Mouse (Mus musculus): ENCODE measurements around the gene Rbm4. TPM values are rescaled to one million over a fixed set of nuclear protein-coding genes. Genes with fewer than 3 reads are reported as not detected.
"Not testable (repeated sequence)": the region's sequence is repeated elsewhere in the genome, so short reads cannot be mapped to it uniquely, and the experiment has no call there.

The Rbm4 gene
- polyA plus RNA-seq, 1 experiment from 2014 or later: 45.5 TPM

DNA sequence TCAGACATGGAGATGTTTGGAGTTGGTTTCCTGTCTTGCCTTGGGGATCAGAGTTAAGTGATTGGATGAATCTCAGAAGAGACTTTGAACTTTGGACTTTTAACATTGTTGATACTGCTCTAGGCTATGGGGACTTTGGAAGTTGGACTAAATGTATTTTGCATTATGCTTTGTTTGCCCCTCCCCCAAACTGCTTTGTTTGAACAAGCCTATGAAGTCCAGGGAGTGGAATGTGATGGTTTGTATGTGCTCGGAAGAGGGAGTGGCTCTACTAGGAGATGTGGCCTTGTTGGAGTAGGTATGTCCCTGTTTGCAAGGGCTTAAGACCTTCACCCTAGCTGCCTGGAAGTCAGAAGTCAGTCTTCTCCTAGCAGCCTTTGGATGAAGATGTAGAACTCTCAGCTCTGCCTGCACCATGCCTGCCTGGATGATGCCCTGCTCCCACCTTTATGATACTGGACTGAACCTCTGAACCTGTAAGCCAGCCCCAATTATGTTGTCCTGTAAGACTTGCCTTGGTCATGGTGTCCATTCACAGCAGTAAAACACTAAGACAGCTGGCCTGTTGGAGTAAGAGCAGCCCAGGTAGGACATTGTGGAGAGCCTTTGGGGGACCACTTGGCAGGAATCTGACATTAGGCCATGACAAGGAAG, 23.6 kb upstream of the Rbm4 start:
- no peak overlapping the region for H3K27ac ChIP-seq (replicated peaks)
- H3K27me3 ChIP-seq (replicated peaks): no peaks in the 10 kb centered on the region
- no peak overlapping the region for H3K4me3 ChIP-seq
- H3K4me2 ChIP-seq: no peak overlapping the region
- 0 out of 2 replicates have a peak, but pooled peaks cover 6% of the 10 kb centered on the region for H3K4me1 ChIP-seq
- H3K36me3 ChIP-seq: no peaks in the 10 kb centered on the region
- H3K9me3 ChIP-seq: no peaks in the 10 kb centered on the region
- no peak for ATAC-seq (ENCODE audit: extremely low read depth, insufficient number of reproducible peaks, low FRiP score, low TSS enrichment)
- H3K9ac ChIP-seq: no peak overlapping the region
- 60% methylated on average over 1 of the region's 1 CpGs for WGBS

DNA sequence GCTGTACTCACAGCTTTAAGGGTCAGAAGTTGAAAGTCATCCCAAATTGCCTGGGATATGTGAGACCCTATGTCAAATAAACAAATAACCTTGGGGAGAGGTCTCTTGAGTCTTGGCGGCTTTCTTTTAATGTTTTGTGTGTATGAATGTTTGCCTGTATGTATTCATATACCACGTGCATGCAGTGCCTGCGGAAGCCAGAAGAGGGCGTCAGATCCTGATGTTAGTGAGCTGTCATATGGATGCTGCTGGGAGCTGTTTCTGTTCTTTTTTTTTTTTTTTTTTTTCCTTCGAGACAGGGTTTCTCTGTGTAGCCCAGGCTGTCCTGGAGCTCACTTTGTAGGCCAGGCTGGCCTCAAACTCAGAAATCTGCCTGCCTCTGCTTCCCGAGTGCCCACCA, 19.3 kb upstream of the Rbm4 start:
- Histone ChIP-seq H3K36me3 (no peaks in the 10 kb centered on the region), H3K4me2 (no peak overlapping the region), H3K9me3 (no peaks in the 10 kb centered on the region), H3K9ac (no peak overlapping the region), H3K4me1 (peaks cover 23% of the 10 kb centered on the region), H3K27ac (replicated peaks) (no peak overlapping the region), H3K4me3 (no peak overlapping the region), H3K27me3 (replicated peaks) (no peaks in the 10 kb centered on the region)
- 73% methylated on average over 6 of the region's 6 CpGs for WGBS
- no peak for ATAC-seq (ENCODE audit: extremely low read depth, insufficient number of reproducible peaks, low FRiP score, low TSS enrichment)

DNA sequence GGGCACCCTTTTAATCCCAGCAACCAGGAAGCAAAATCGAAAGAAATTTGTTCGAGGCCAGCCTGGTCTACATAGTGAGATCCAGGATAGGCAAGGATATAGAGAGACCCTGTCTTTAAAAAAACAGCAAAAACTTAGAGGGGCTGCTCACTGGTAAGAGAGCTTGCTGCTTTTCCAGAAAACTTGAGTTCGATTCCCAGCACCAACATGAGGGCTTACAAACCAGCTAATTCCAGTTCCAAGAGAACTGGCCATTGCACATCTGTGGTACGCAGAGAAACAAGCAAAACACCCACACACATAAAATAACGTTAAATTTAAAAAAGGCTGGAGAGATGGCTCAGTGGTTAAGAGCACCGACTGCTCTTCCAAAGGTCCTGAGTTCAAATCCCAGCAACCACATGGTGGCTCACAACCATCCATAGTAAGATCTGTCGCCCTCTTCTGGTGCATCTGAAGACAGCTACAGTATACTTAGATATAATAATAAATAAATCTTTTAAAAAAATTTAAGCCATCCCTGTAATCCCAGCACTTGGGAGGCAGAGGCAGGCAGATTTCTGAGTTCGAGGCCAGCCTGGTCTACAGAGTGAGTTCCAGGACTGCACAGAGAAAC, 18.7 kb upstream of the Rbm4 start:
- not testable (repeated sequence) for H3K9me3 ChIP-seq; H3K36me3 ChIP-seq; H3K27me3 ChIP-seq (replicated peaks); ATAC-seq (ENCODE audit: extremely low read depth, insufficient number of reproducible peaks, low FRiP score, low TSS enrichment)
- Histone ChIP-seq H3K4me3 (peak overlapping the region; percentile 94), H3K4me2 (peak overlapping the region; percentile 96), H3K27ac (replicated peaks) (peak overlapping the region; percentile 96), H3K9ac (peak overlapping the region; percentile 90), H3K4me1 (peaks cover 28% of the 10 kb centered on the region)
- WGBS: 70% methylated on average over 8 of the region's 8 CpGs

DNA sequence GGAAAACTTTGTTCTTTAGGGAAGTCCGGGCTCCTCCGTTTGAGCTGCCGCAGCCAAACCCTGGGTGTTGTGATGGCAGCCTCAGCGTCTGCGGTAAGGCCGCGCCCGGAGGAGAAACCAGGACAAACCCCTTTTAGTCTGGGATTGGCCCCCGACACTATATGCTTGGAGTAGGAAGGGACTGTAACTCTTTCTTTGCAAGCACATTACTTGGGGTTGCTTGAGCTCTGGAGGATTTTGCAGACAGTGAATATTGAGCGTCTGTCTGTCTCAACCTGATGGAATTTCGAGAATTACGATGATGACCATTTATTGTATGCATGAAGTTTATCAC, 18.2 kb upstream of the Rbm4 start:
- Histone ChIP-seq H3K4me2 (peak overlapping the region; percentile 96), H3K27me3 (replicated peaks) (no peaks in the 10 kb centered on the region), H3K36me3 (0 out of 2 replicates have a peak, but pooled peaks cover 5% of the 10 kb centered on the region), H3K4me1 (peaks cover 28% of the 10 kb centered on the region), H3K9me3 (no peaks in the 10 kb centered on the region), H3K27ac (replicated peaks) (peak overlapping the region; percentile 96), H3K9ac (peak overlapping the region; percentile 90), H3K4me3 (peak overlapping the region; percentile 94)
- ATAC-seq (ENCODE audit: extremely low read depth, insufficient number of reproducible peaks, low FRiP score, low TSS enrichment): no peak
- 5% methylated on average over 12 of the region's 12 CpGs for WGBS

DNA sequence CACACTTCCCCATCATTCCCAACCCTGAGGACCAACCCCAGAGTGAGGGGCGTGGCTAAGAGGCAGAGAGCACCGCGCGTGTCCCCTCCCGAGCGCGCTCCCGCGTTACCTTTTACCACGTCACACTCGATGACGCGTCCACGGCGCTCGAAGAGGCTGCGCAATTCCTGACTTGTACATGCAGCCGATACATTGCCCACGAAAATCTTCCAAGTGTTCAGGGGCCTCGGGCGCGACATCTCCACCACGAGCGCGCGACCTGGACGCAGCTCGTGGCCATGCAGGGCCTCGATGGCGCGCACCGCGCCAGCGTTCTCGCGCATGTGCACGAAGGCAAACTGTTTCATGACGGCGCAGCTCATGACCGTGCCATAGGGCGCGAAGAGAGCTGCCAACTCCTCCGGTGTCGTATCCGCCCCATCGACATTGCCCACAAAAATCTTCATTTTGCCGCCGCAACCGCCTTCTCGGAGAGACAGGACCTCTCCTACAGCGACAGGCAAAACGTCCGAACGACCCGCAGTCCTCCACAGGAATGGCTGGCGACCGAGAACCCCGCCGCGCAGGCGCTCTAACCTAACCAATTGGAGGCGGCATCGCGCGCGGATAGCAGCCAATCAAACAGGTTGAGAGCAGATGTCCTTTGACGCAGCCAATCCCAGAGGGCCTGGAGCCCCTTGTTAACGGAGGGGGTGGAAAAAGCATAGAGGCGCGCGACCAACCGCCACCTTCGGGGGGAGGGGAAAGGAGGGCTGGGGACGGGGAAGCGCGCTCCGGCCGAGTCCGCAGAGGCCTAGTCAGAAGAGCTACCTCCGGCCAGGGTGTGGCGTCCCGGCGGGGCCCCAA, 17.6 kb upstream of the Rbm4 start, which contains the start of the genes Gm21992 and Rbm14:
TSS of gene Gm21992 (minus strand) at position 550 of the 846 bp plus-strand sequence.
TSS of gene Rbm14 (minus strand) at position 572 of the 846 bp plus-strand sequence.
- peak; percentile 94 for ATAC-seq (ENCODE audit: extremely low read depth, insufficient number of reproducible peaks, low FRiP score, low TSS enrichment)
- peak within 1 kb of the TSS; percentile 96 for H3K4me2 ChIP-seq
- under 1% methylated on average over 83 of the region's 83 CpGs for WGBS

DNA sequence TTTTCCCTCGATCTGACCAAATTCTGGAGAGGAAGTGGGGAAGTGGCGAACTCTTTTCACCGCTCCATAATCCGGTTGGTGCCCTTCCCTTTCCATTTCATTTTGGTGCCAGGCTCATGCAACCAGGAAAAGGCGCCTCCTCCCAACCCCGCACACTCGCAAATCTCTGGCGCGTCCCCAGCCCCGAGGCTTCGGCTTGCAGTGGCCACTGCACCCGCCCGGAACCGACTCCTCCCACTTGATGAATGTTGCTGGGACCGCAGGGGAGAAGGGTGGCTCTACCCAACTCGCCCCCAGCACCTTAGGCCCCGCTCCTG, 17.0 kb upstream of the Rbm4 start:
- Histone ChIP-seq H3K9me3 (no peaks in the 10 kb centered on the region), H3K4me3 (peak overlapping the region; percentile 94), H3K36me3 (0 out of 2 replicates have a peak, but pooled peaks cover 10% of the 10 kb centered on the region), H3K4me2 (peak overlapping the region; percentile 96), H3K27ac (replicated peaks) (peak overlapping the region; percentile 96), H3K27me3 (replicated peaks) (no peaks in the 10 kb centered on the region), H3K9ac (peak overlapping the region; percentile 93), H3K4me1 (peaks cover 34% of the 10 kb centered on the region)
- WGBS: 1% methylated on average over 17 of the region's 17 CpGs
- no peak; the same call in 1 of the 2 replicates for ATAC-seq (ENCODE audit: extremely low read depth, insufficient number of reproducible peaks, low FRiP score, low TSS enrichment)

More for the DNA sequence above, 17.6 kb upstream of the Rbm4 start, which contains the start of the genes Gm21992 and Rbm14:
- H3K27me3 ChIP-seq (replicated peaks): no peaks in the 10 kb centered on the region
- peak within 1 kb of the TSS; percentile 96 for H3K27ac ChIP-seq (replicated peaks)
- peaks cover 33% of the 10 kb centered on the region for H3K4me1 ChIP-seq
- H3K9ac ChIP-seq: peak within 1 kb of the TSS; percentile 93
- H3K36me3 ChIP-seq: 0 out of 2 replicates have a peak, but pooled peaks cover 10% of the 10 kb centered on the region
- H3K4me3 ChIP-seq: peak within 1 kb of the TSS; percentile 94
- no peaks in the 10 kb centered on the region for H3K9me3 ChIP-seq

DNA sequence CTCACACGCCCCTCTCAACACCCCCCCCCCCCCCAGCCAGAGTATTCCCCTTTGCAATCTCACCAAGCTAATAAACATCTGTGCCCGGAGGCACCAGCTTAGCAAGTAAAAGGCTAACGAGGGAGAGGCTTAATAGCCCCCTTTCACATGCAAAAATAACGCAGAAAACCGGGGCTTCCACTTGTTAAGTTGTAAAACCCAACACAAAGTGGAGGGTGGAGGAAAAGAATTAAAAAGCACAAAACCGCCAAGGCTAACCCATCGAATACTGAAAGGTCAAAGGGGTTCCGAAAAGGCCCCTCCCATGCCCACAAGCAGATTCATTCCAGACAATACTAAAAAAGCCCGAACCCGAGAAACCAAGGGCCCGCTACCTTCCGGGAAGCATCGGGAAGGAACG, 16.6 kb upstream of the Rbm4 start:
- H3K4me3 ChIP-seq: peak overlapping the region; percentile 94
- H3K4me2 ChIP-seq: peak overlapping the region; percentile 96
- H3K27ac ChIP-seq (replicated peaks): peak overlapping the region; percentile 96
- H3K27me3 ChIP-seq (replicated peaks): no peaks in the 10 kb centered on the region
- 0 out of 2 replicates have a peak, but pooled peaks cover 10% of the 10 kb centered on the region for H3K36me3 ChIP-seq
- H3K9me3 ChIP-seq: no peaks in the 10 kb centered on the region
- ATAC-seq (ENCODE audit: extremely low read depth, insufficient number of reproducible peaks, low FRiP score, low TSS enrichment): no peak
- H3K4me1 ChIP-seq: peaks cover 38% of the 10 kb centered on the region
- peak overlapping the region; percentile 93 for H3K9ac ChIP-seq
- WGBS: 0% methylated on average over 14 of the region's 14 CpGs

DNA sequence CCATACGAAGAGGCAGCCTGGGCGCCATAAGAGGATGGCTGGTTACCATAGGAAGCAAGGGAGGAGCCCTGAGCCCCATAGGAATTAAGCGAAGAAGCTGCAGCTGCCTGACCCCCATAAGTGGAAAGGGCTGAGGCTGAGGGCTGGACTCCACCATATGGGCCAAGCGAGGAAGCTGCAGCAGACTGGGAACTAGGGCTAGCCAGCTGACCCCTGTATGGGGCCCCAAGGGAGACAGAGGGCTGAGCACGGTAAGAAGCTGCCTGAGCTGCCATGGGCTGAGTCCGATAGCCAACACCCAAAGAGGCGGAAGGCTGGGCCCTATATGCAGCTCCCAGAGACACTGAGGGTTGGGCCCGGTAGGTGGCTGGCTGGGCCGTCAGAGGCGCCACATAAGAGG, 9.6 kb upstream of the Rbm4 start:
- WGBS: 82% methylated on average over 10 of the region's 10 CpGs
- no peak overlapping the region for H3K4me3 ChIP-seq
- H3K4me1 ChIP-seq: peaks cover 39% of the 10 kb centered on the region
- H3K36me3 ChIP-seq: peaks cover 68% of the 10 kb centered on the region
- no peaks in the 10 kb centered on the region for H3K9me3 ChIP-seq
- H3K27me3 ChIP-seq (replicated peaks): no peaks in the 10 kb centered on the region
- no peak overlapping the region for H3K4me2 ChIP-seq
- no peak overlapping the region for H3K9ac ChIP-seq
- H3K27ac ChIP-seq (replicated peaks): no peak overlapping the region
- no peak for ATAC-seq (ENCODE audit: extremely low read depth, insufficient number of reproducible peaks, low FRiP score, low TSS enrichment)

DNA sequence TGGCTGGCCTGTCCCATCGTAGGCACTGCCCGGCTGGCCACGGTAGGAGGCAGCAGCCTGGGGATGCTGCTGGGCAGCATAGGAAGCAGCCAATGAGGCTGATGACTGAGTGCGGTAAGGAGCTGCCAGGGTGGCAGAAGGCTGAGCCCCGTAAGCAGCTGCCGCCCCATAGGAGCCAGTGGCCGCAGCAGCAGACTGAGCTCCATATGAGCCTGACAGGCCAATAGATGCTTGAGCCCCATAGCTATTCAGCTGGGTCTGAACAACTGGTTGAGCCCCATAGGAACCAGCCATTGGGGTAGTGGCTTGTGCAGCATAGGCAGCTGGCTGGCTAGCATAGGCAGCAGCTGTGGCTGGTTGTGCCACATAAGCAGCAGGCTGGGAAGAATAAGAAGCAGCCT, 9.0 kb upstream of the Rbm4 start:
- Histone ChIP-seq H3K27ac (replicated peaks) (no peak overlapping the region), H3K9me3 (no peaks in the 10 kb centered on the region), H3K4me3 (no peak overlapping the region), H3K9ac (no peak overlapping the region), H3K27me3 (replicated peaks) (no peaks in the 10 kb centered on the region), H3K4me1 (peaks cover 33% of the 10 kb centered on the region), H3K36me3 (peaks cover 74% of the 10 kb centered on the region), H3K4me2 (no peak overlapping the region)
- 90% methylated on average over 7 of the region's 7 CpGs for WGBS
- ATAC-seq (ENCODE audit: extremely low read depth, insufficient number of reproducible peaks, low FRiP score, low TSS enrichment): no peak

DNA sequence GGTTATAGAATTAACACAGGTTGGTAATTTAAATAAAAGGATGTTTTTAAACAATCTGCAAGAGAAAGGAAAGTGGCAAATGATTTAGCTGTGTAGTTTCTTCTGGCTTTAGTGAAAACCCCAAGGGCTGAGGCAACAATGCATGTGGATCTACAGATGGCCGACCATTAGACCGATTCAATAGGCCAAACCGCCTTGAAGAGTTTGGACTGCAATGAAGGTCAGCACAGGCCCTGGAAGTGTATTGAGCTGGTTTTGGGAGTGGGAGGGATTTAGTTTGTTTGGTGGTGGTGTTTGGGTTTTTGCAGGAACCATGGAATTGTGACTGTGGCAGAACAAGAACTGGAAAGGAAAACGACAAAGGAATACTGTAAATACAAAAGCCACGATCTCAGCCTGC, 5.4 kb upstream of the Rbm4 start:
- no peak overlapping the region for H3K4me3 ChIP-seq
- H3K4me2 ChIP-seq: no peak overlapping the region
- H3K4me1 ChIP-seq: peaks cover 20% of the 10 kb centered on the region
- WGBS: 90% methylated on average over 5 of the region's 5 CpGs
- H3K9ac ChIP-seq: no peak overlapping the region
- no peaks in the 10 kb centered on the region for H3K27me3 ChIP-seq (replicated peaks)
- ATAC-seq (ENCODE audit: extremely low read depth, insufficient number of reproducible peaks, low FRiP score, low TSS enrichment): no peak
- H3K9me3 ChIP-seq: no peaks in the 10 kb centered on the region
- H3K27ac ChIP-seq (replicated peaks): no peak overlapping the region
- H3K36me3 ChIP-seq: peaks cover 79% of the 10 kb centered on the region

DNA sequence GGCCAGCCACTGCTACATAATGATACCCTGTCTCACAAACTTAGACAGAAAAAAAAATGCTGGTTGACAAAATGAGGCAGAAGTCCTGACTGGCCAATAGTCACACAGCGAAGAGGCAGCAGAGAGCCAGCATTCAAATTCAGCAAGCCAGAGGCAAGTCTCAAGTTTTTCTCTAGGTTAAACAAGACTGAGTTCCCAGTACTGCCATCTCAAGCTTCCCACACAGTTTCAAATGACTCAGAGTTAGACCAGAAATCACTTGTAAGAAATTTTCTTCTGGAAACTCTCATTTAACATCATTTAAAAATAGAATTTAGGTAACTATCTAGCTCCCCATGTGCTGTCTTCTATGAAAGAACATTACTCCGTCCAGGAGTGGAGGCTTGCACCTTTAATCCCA, 4.1 kb upstream of the Rbm4 start:
- Histone ChIP-seq H3K27ac (replicated peaks) (no peak overlapping the region), H3K9ac (no peak overlapping the region), H3K4me3 (no peak overlapping the region), H3K4me1 (peaks cover 13% of the 10 kb centered on the region), H3K27me3 (replicated peaks) (no peaks in the 10 kb centered on the region), H3K36me3 (peaks cover 66% of the 10 kb centered on the region), H3K9me3 (no peaks in the 10 kb centered on the region), H3K4me2 (no peak overlapping the region)
- no peak for ATAC-seq (ENCODE audit: extremely low read depth, insufficient number of reproducible peaks, low FRiP score, low TSS enrichment)
- 89% methylated on average over 2 of the region's 2 CpGs for WGBS

All from heart, embryonic 13.5 days (tissue).